Mouse (Mus musculus) embryonic facial prominence, embryonic 13.5 days (tissue): ENCODE data around the gene Slc39a7. TPM values are rescaled to one million over a fixed set of nuclear protein-coding genes. Genes with fewer than 3 reads are reported as not detected.

Experiments
- ATAC-seq: fragments of 200-750 bp; cut with Nextera tagmentation; 2 replicates; pipeline ENCODE4 v1.8.0; 2017; ENCODE audit warnings: low read depth; ENCODE audit not compliant: insufficient number of reproducible peaks, insufficient read depth, low FRiP score, low TSS enrichment
- H3K27ac ChIP-seq: fragments of 300-500 bp; sonication (generic); 2 replicates; pipeline ENCODE4 v1.5.1; 2015; ENCODE audit warnings: moderate library complexity, mild to moderate bottlenecking, inconsistent platforms
- H3K27me3 ChIP-seq: fragments of 300-500 bp; sonication (generic); 2 replicates; pipeline ENCODE4 v1.6.1; 2015; ENCODE audit warnings: mild to moderate bottlenecking, inconsistent platforms
- H3K36me3 ChIP-seq: fragments of 300-500 bp; sonication (generic); 2 replicates; pipeline ENCODE4 v1.6.1; 2015; ENCODE audit warnings: mild to moderate bottlenecking, inconsistent platforms
- H3K4me1 ChIP-seq: fragments of 300-500 bp; sonication (generic); 2 replicates; pipeline ENCODE4 v1.6.1; 2015; ENCODE audit warnings: inconsistent platforms
- H3K4me2 ChIP-seq: fragments of 300-500 bp; sonication (generic); 2 replicates; pipeline ENCODE4 v1.6.1; 2015; ENCODE audit warnings: moderate library complexity, mild to moderate bottlenecking, inconsistent platforms
- H3K4me3 ChIP-seq: fragments of 300-500 bp; sonication (generic); 2 replicates; pipeline ENCODE4 v1.5.1; 2015; ENCODE audit warnings: mild to moderate bottlenecking, inconsistent platforms
- H3K9ac ChIP-seq: fragments of 300-500 bp; sonication (generic); 2 replicates; pipeline ENCODE4 v1.6.1; 2015; ENCODE audit warnings: mild to moderate bottlenecking, inconsistent platforms
- H3K9me3 ChIP-seq: fragments of 300-500 bp; sonication (generic); 2 replicates; pipeline ENCODE4 v1.6.1; 2016; ENCODE audit warnings: inconsistent platforms
- WGBS: fragments of 180-500 bp; shearing (Covaris S2); methylation state at CpG from one replicate; pipeline ENCODE4 v1.1.7; 2015; ENCODE audit warnings: mixed read lengths; 5-methylcytosine and 5-hydroxymethylcytosine counted together
- polyA plus RNA-seq: library from polyadenylated mRNA; unstranded; fragments of >200 nt; fragmentation: Nextera tagmentation; extraction: Ambion mirVana; gene quantifications from 2 replicates; pipeline ENCODE4 v1.2.1, GENCODE M21; 2015

The Slc39a7 gene
- polyA plus RNA-seq, 1 experiment from 2014 or later: 212 TPM

- no peaks in the 10 kb centered on the region; the same call in 1 of the 2 replicates for H3K27me3 ChIP-seq
- H3K4me1 ChIP-seq: peaks cover 68% of the 10 kb centered on the region
- H3K36me3 ChIP-seq: peaks cover 35% of the 10 kb centered on the region
- ATAC-seq: no peak
- WGBS: 76% methylated on average over 21 of the region's 21 CpGs
- H3K27ac ChIP-seq: no peak overlapping the region
- peak overlapping the region; percentile 89 for H3K4me3 ChIP-seq
- peak overlapping the region; percentile 99 for H3K4me2 ChIP-seq
- peak overlapping the region; percentile 95 for H3K9ac ChIP-seq
- H3K9me3 ChIP-seq: no peaks in the 10 kb centered on the region
Measured at GRCm38 (mm10) chr17:34029890-34030595, 1.4 kb downstream of the Slc39a7 start.

- Histone ChIP-seq H3K4me3 (peak overlapping the region; percentile 89), H3K9ac (peak overlapping the region; percentile 95), H3K36me3 (peaks cover 30% of the 10 kb centered on the region), H3K27ac (peak overlapping the region; percentile 80; the same call in 1 of the 2 replicates), H3K27me3 (no peaks in the 10 kb centered on the region; the same call in 1 of the 2 replicates), H3K4me2 (peak overlapping the region; percentile 99), H3K4me1 (peaks cover 68% of the 10 kb centered on the region), H3K9me3 (no peaks in the 10 kb centered on the region)
- no peak for ATAC-seq
- WGBS: 87% methylated on average over 18 of the region's 18 CpGs
Measured at GRCm38 (mm10) chr17:34029150-34029889, 2.2 kb downstream of the Slc39a7 start.

- peak overlapping the region; percentile 80 for H3K27ac ChIP-seq
- no peaks in the 10 kb centered on the region for H3K9me3 ChIP-seq
- peaks cover 71% of the 10 kb centered on the region for H3K4me1 ChIP-seq
- WGBS: 70% methylated on average over 17 of the region's 17 CpGs
- 0 out of 2 replicates have a peak overlapping the region, but pooled peaks have one; percentile 95 for H3K9ac ChIP-seq
- peak overlapping the region; percentile 99 for H3K4me2 ChIP-seq
- peak overlapping the region; percentile 82 for H3K4me3 ChIP-seq
- peaks cover 24% of the 10 kb centered on the region for H3K36me3 ChIP-seq
- no peaks in the 10 kb centered on the region; the same call in 1 of the 2 replicates for H3K27me3 ChIP-seq
- no peak for ATAC-seq
Measured at GRCm38 (mm10) chr17:34028501-34029149, 2.9 kb downstream of the Slc39a7 start.

- peak within 1 kb of the TSS; percentile 99 for H3K4me2 ChIP-seq
- no peaks in the 10 kb centered on the region; the same call in 1 of the 2 replicates for H3K27me3 ChIP-seq
- peak within 1 kb of the TSS; percentile 80 for H3K27ac ChIP-seq
- peaks cover 25% of the 10 kb centered on the region for H3K36me3 ChIP-seq
- under 1% methylated on average over 49 of the region's 49 CpGs for WGBS
- ATAC-seq: peak; percentile 72
- no peaks in the 10 kb centered on the region for H3K9me3 ChIP-seq
- H3K4me1 ChIP-seq: peaks cover 63% of the 10 kb centered on the region
- peak within 1 kb of the TSS; percentile 83 for H3K9ac ChIP-seq
- H3K4me3 ChIP-seq: peak within 1 kb of the TSS; percentile 82
Measured at GRCm38 (mm10) chr17:34027656-34028223, 3.7 kb downstream of the Slc39a7 start, which contains the start of gene H2-Ke6. Gene H2-Ke6, minus strand, starts transcription at chr17:34028060.

GRCm38 (mm10) chr17:34026917-34027655 lies 4.4 kb downstream of the Slc39a7 start:
- 8% methylated on average over 36 of the region's 36 CpGs for WGBS
- Histone ChIP-seq H3K36me3 (peaks cover 31% of the 10 kb centered on the region), H3K9ac (peak overlapping the region; percentile 83), H3K4me1 (peaks cover 61% of the 10 kb centered on the region), H3K4me3 (peak overlapping the region; percentile 82), H3K9me3 (no peaks in the 10 kb centered on the region), H3K27me3 (no peaks in the 10 kb centered on the region; the same call in 1 of the 2 replicates), H3K4me2 (peak overlapping the region; percentile 99), H3K27ac (peak overlapping the region; percentile 80)
- ATAC-seq: no peak

- 32% methylated on average over 2 of the region's 2 CpGs for WGBS
- H3K9me3 ChIP-seq: no peaks in the 10 kb centered on the region
- peaks cover 40% of the 10 kb centered on the region for H3K36me3 ChIP-seq
- H3K27me3 ChIP-seq: no peaks in the 10 kb centered on the region; the same call in 1 of the 2 replicates
- H3K4me1 ChIP-seq: peaks cover 61% of the 10 kb centered on the region
- H3K27ac ChIP-seq: no peak overlapping the region
- no peak overlapping the region; the same call in 1 of the 2 replicates for H3K9ac ChIP-seq
- H3K4me3 ChIP-seq: peak overlapping the region; percentile 82
- no peak for ATAC-seq
- peak overlapping the region; percentile 99 for H3K4me2 ChIP-seq
Measured at GRCm38 (mm10) chr17:34026221-34026620, 5.3 kb downstream of the Slc39a7 start.

- H3K27me3 ChIP-seq: no peaks in the 10 kb centered on the region; the same call in 1 of the 2 replicates
- 11% methylated on average over 7 of the region's 7 CpGs for WGBS
- no peak for ATAC-seq
- no peaks in the 10 kb centered on the region for H3K9me3 ChIP-seq
- H3K36me3 ChIP-seq: peaks cover 45% of the 10 kb centered on the region
- H3K9ac ChIP-seq: peak overlapping the region; percentile 93; the same call in 1 of the 2 replicates
- no peak overlapping the region for H3K27ac ChIP-seq
- peaks cover 60% of the 10 kb centered on the region for H3K4me1 ChIP-seq
- H3K4me3 ChIP-seq: peak overlapping the region; percentile 82
- H3K4me2 ChIP-seq: peak overlapping the region; percentile 99
Measured at GRCm38 (mm10) chr17:34025756-34026151, 5.7 kb downstream of the Slc39a7 start.

- ATAC-seq: no peak; the same call in 1 of the 2 replicates
- peak overlapping the region; percentile 93 for H3K9ac ChIP-seq
- peak overlapping the region; percentile 99 for H3K4me2 ChIP-seq
- WGBS: under 1% methylated on average over 56 of the region's 57 CpGs
- H3K36me3 ChIP-seq: peaks cover 47% of the 10 kb centered on the region
- H3K4me3 ChIP-seq: peak overlapping the region; percentile 82
- H3K9me3 ChIP-seq: no peaks in the 10 kb centered on the region; the same call in 1 of the 2 replicates
- peak overlapping the region; percentile 94 for H3K27ac ChIP-seq
- H3K27me3 ChIP-seq: no peaks in the 10 kb centered on the region; the same call in 1 of the 2 replicates
- H3K4me1 ChIP-seq: peaks cover 53% of the 10 kb centered on the region
Measured at GRCm38 (mm10) chr17:34024861-34025755, 6.4 kb downstream of the Slc39a7 start.

- peak; percentile 74 for ATAC-seq
- H3K27me3 ChIP-seq: no peaks in the 10 kb centered on the region; the same call in 1 of the 2 replicates
- H3K4me2 ChIP-seq: peak within 1 kb of the TSS; percentile 99
- H3K9me3 ChIP-seq: peaks cover 4% of the 10 kb centered on the region
- peak within 1 kb of the TSS; percentile 94 for H3K27ac ChIP-seq
- H3K4me3 ChIP-seq: peak within 1 kb of the TSS; percentile 82
- peaks cover 41% of the 10 kb centered on the region for H3K36me3 ChIP-seq
- H3K9ac ChIP-seq: peak within 1 kb of the TSS; percentile 93
- H3K4me1 ChIP-seq: peaks cover 46% of the 10 kb centered on the region
- WGBS: under 1% methylated on average over 51 of the region's 58 CpGs
Measured at GRCm38 (mm10) chr17:34024317-34024821, 7.1 kb downstream of the Slc39a7 start, which contains the start of gene Ring1. Gene Ring1, minus strand, starts transcription at chr17:34024680.
